Comparison of ENCODE assay signal across 22 mouse cellular contexts in genomic region chr5:9911089-9911473, GRCm38 (mm10).
DNase-seq lines count a peak whose midpoint lies in the region; ATAC-seq and TF ChIP-seq lines count a peak whose summit lies in the region.
"Had no signal": no experiment of that assay in that cellular context is flagged by ENCODE, and none has a peak within 500 bp of the region (broad histone marks: within the 10 kb centered on the region; RNA-seq: fewer than 3 reads in every experiment).

No protein-coding gene starts in this region.

- no peak overlapping the region for H3K4me2 ChIP-seq in forebrain, embryonic 14.5 days (ENCODE audit: low read length)
- no peak overlapping the region for H3K4me2 ChIP-seq in midbrain, embryonic 11.5 days
- no peak overlapping the region for H3K4me2 ChIP-seq in midbrain, postnatal 0 days (ENCODE audit: low read depth, low read length, poor library complexity, severe bottlenecking)
- no peak overlapping the region for H3K4me2 ChIP-seq in midbrain, embryonic 14.5 days (ENCODE audit: low read length)
- H3K4me2 ChIP-seq: embryonic facial prominence, embryonic 15.5 days; hindbrain, embryonic 14.5 days; intestine, embryonic 15.5 days had no signal

- no peak for TF ChIP-seq CTCF in midbrain, postnatal 0 days (IDR thresholded peaks at IDR 0.05)

- no peaks in the 10 kb centered on the region for H3K4me1 ChIP-seq in forebrain, embryonic 14.5 days (ENCODE audit: control insufficient read depth, insufficient read depth, low read length)
- H3K4me1 ChIP-seq in forebrain, embryonic 10.5 days = peaks cover 8% of the 10 kb centered on the region; the same call in 1 of the 2 replicates
- no peaks in the 10 kb centered on the region for H3K4me1 ChIP-seq in midbrain, embryonic 11.5 days (ENCODE audit: control insufficient read depth, insufficient read depth, low read length)
- H3K4me1 ChIP-seq in midbrain, postnatal 0 days (ENCODE audit: insufficient read depth, low read length) = no peaks in the 10 kb centered on the region
- H3K4me1 ChIP-seq in midbrain, embryonic 14.5 days (ENCODE audit: control insufficient read depth, insufficient read depth, low read length) = no peaks in the 10 kb centered on the region
- H3K4me1 ChIP-seq: embryonic facial prominence, embryonic 15.5 days; intestine, embryonic 15.5 days had no signal

- no peaks in the 10 kb centered on the region for H3K27me3 ChIP-seq in forebrain, embryonic 14.5 days (replicated peaks; ENCODE audit: control insufficient read depth, insufficient read depth, low read length)
- H3K27me3 ChIP-seq in forebrain, embryonic 10.5 days (ENCODE audit: poor library complexity, severe bottlenecking) = no peaks in the 10 kb centered on the region
- H3K27me3 ChIP-seq in midbrain, embryonic 11.5 days (ENCODE audit: control insufficient read depth, insufficient read depth, low read length) = no peaks in the 10 kb centered on the region
- no peaks in the 10 kb centered on the region for H3K27me3 ChIP-seq in midbrain, postnatal 0 days (ENCODE audit: insufficient read depth, low read length)
- H3K27me3 ChIP-seq in midbrain, embryonic 14.5 days (ENCODE audit: control insufficient read depth, insufficient read depth, low read length) = no peaks in the 10 kb centered on the region
- H3K27me3 ChIP-seq: CH12.LX; embryonic facial prominence, embryonic 15.5 days; intestine, embryonic 15.5 days had no signal

- H3K9me3 ChIP-seq in forebrain, embryonic 14.5 days (replicated peaks; ENCODE audit: control insufficient read depth, low read length) = no peaks in the 10 kb centered on the region
- H3K9me3 ChIP-seq in forebrain, embryonic 10.5 days = no peaks in the 10 kb centered on the region
- no peaks in the 10 kb centered on the region for H3K9me3 ChIP-seq in midbrain, embryonic 11.5 days (ENCODE audit: control insufficient read depth, low read length)
- no peaks in the 10 kb centered on the region for H3K9me3 ChIP-seq in midbrain, postnatal 0 days (ENCODE audit: low read length)
- H3K9me3 ChIP-seq in midbrain, embryonic 14.5 days (ENCODE audit: control insufficient read depth, low read length) = no peaks in the 10 kb centered on the region
- H3K9me3 ChIP-seq: embryonic facial prominence, embryonic 15.5 days; intestine, embryonic 15.5 days had no signal

- DNase-seq in forebrain, embryonic 14.5 days (ENCODE audit: low spot score) = no peak
- no peak for DNase-seq in forebrain, embryonic 10.5 days (ENCODE audit: extremely low spot score, low spot score)
- no peak for DNase-seq in midbrain, embryonic 11.5 days (ENCODE audit: low spot score, missing footprints)
- no peak for DNase-seq in midbrain, postnatal 0 days (ENCODE audit: low spot score)
- no peak for DNase-seq in midbrain, embryonic 14.5 days
- DNase-seq in natural killer cell, adult 2 months (ENCODE audit: low spot score in 2 of 2) = no peak
- DNase-seq: adrenal gland, postnatal 14 days; cerebellum, adult 2 months; cerebellum, postnatal 14 days; embryo, embryonic 11 days; gastrocnemius, adult 2 months; gastrocnemius, postnatal 25 days; heart, adult 11 months; heart, postnatal 10 days; heart, postnatal 4 days had no signal

- no peak overlapping the region for H3K4me3 ChIP-seq in forebrain, embryonic 14.5 days (ENCODE audit: low read depth, low read length)
- H3K4me3 ChIP-seq in forebrain, embryonic 10.5 days = no peak overlapping the region
- H3K4me3 ChIP-seq in midbrain, embryonic 11.5 days (ENCODE audit: low read depth, low read length) = no peak overlapping the region
- no peak overlapping the region for H3K4me3 ChIP-seq in midbrain, postnatal 0 days (ENCODE audit: low read depth, low read length)
- H3K4me3 ChIP-seq in midbrain, embryonic 14.5 days (replicated peaks; ENCODE audit: low read depth, low read length) = no peak overlapping the region
- H3K4me3 ChIP-seq: embryonic facial prominence, embryonic 15.5 days; erythroblast, embryonic 14.5 days; gastrocnemius, adult 2 months; intestine, embryonic 15.5 days had no signal

- no peaks in the 10 kb centered on the region for H3K36me3 ChIP-seq in forebrain, embryonic 14.5 days (ENCODE audit: control insufficient read depth, insufficient read depth, low read length)
- H3K36me3 ChIP-seq in forebrain, embryonic 10.5 days (replicated peaks) = no peaks in the 10 kb centered on the region
- H3K36me3 ChIP-seq in midbrain, embryonic 11.5 days (ENCODE audit: control insufficient read depth, insufficient read depth, low read length) = no peaks in the 10 kb centered on the region
- H3K36me3 ChIP-seq in midbrain, postnatal 0 days (ENCODE audit: insufficient read depth, low read length) = no peaks in the 10 kb centered on the region
- no peaks in the 10 kb centered on the region for H3K36me3 ChIP-seq in midbrain, embryonic 14.5 days (ENCODE audit: control insufficient read depth, insufficient read depth, low read length)
- H3K36me3 ChIP-seq: embryonic facial prominence, embryonic 15.5 days; intestine, embryonic 15.5 days had no signal

- no peak overlapping the region for H3K27ac ChIP-seq in forebrain, embryonic 14.5 days (ENCODE audit: low read depth, low read length)
- no peak overlapping the region for H3K27ac ChIP-seq in forebrain, embryonic 10.5 days
- no peak overlapping the region for H3K27ac ChIP-seq in midbrain, embryonic 11.5 days (ENCODE audit: low read depth, low read length)
- H3K27ac ChIP-seq in midbrain, postnatal 0 days (ENCODE audit: low read depth, low read length) = no peak overlapping the region
- no peak overlapping the region for H3K27ac ChIP-seq in midbrain, embryonic 14.5 days (replicated peaks; ENCODE audit: low read depth, low read length)
- H3K27ac ChIP-seq: embryonic facial prominence, embryonic 15.5 days; gastrocnemius, adult 2 months; hindbrain, embryonic 14.5 days; intestine, embryonic 15.5 days had no signal

- H3K9ac ChIP-seq in forebrain, embryonic 14.5 days (ENCODE audit: low read length) = no peak overlapping the region
- no peak overlapping the region for H3K9ac ChIP-seq in midbrain, embryonic 11.5 days (ENCODE audit: low read length)
- no peak overlapping the region for H3K9ac ChIP-seq in midbrain, postnatal 0 days (replicated peaks; ENCODE audit: low read length, poor library complexity, severe bottlenecking)
- H3K9ac ChIP-seq in midbrain, embryonic 14.5 days (replicated peaks; ENCODE audit: low read length) = no peak overlapping the region
- H3K9ac ChIP-seq: embryonic facial prominence, embryonic 15.5 days; hindbrain, embryonic 14.5 days; intestine, embryonic 15.5 days had no signal

- ATAC-seq in forebrain, embryonic 14.5 days = peak; percentile 13; the same call in 1 of the 2 replicates
- ATAC-seq in midbrain, embryonic 11.5 days (ENCODE audit: low FRiP score) = peak; percentile 45
- no peak for ATAC-seq in midbrain, postnatal 0 days (ENCODE audit: low FRiP score)
- peak; percentile 41; the same call in 1 of the 2 replicates for ATAC-seq in midbrain, embryonic 14.5 days (ENCODE audit: low FRiP score, low TSS enrichment)
- ATAC-seq: activated CD4-positive, CD25-positive, alpha-beta regulatory T cell, adult 4 months; intestine, embryonic 15.5 days; Patski had no signal
